ENCODE assay signal across 8 mouse cellular contexts in the genomic region with DNA sequence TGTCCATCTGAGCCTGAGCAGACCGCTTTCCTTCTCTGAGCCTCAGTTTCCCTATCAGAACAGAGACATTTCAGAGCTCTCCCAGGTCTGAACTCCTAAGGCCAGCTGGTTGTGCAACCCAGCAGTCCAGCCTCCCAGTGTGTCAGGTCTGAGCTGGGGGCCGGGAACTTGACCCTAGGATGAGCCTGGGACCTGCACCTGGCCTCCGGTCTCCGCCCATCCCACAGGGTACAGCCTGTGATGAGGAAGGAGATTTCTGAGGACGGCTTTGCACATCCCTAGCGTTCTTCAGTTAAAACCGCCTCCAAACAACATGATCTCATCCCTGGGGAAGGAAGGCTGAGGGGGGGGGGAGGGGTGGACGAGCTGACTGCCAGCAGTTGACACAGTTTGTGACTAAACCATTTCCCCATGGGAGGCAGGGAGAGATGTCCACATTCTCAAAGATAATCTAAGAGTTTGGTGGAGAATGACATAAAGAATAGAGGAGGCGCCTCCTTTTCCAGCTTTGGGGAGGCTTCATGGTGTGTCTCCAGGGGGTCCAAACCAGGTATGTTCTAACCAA. TPM values are rescaled to one million over a fixed set of nuclear protein-coding genes. Genes with fewer than 3 reads are reported as not detected.
DNase-seq lines count a peak whose midpoint lies in the region; ATAC-seq and TF ChIP-seq lines count a peak whose summit lies in the region.

No protein-coding gene starts in this region.

- ATAC-seq in kidney, embryonic 16.5 days (ENCODE audit: low FRiP score, low TSS enrichment): 0 out of 2 replicates have a peak, but pooled peaks have one; percentile 9
- peak; percentile 39; the same call in 1 of the 2 replicates for ATAC-seq in embryonic facial prominence, embryonic 12.5 days (ENCODE audit: insufficient number of reproducible peaks, insufficient read depth, low FRiP score, low TSS enrichment)
- 0 out of 2 replicates have a peak, but pooled peaks have one; percentile 35 for ATAC-seq in limb, embryonic 15.5 days (ENCODE audit: insufficient number of reproducible peaks, low FRiP score, low TSS enrichment, low read depth)

- no peak for DNase-seq in kidney, adult 8-10 months
- no peak for DNase-seq in ES-E14 (ENCODE audit: low read depth, low spot score)
- no peak for DNase-seq in adrenal gland, postnatal 25 days
- DNase-seq in thymus, postnatal 4 days: no peak
- no peak for DNase-seq in thymus, postnatal 36 days

- 45% methylated on average over 9 of the region's 9 CpGs for WGBS in kidney, embryonic 16.5 days
- 38% methylated on average over 9 of the region's 9 CpGs for WGBS in embryonic facial prominence, embryonic 12.5 days
- 51% methylated on average over 9 of the region's 9 CpGs for WGBS in limb, embryonic 15.5 days

- no peak overlapping the region for H3K4me3 ChIP-seq in kidney, embryonic 16.5 days (ENCODE audit: low read length)
- H3K4me3 ChIP-seq in ES-E14 (ENCODE audit: insufficient read depth in 1 of 2, low read depth in 1 of 2, low read length in 2 of 2, poor library complexity in 1 of 2, severe bottlenecking in 1 of 2): peak overlapping the region; percentile 56 to 60
- H3K4me3 ChIP-seq in embryonic facial prominence, embryonic 12.5 days: no peak overlapping the region
- no peak overlapping the region for H3K4me3 ChIP-seq in limb, embryonic 15.5 days

- no peaks in the 10 kb centered on the region for H3K36me3 ChIP-seq in kidney, embryonic 16.5 days (ENCODE audit: insufficient read depth, low read length)
- no peaks in the 10 kb centered on the region for H3K36me3 ChIP-seq in ES-E14 (ENCODE audit: control insufficient read depth, insufficient read depth, low read length, poor library complexity, severe bottlenecking)
- H3K36me3 ChIP-seq in embryonic facial prominence, embryonic 12.5 days: no peaks in the 10 kb centered on the region
- no peaks in the 10 kb centered on the region for H3K36me3 ChIP-seq in limb, embryonic 15.5 days

- no peak overlapping the region for H3K4me2 ChIP-seq in kidney, embryonic 16.5 days (replicated peaks; ENCODE audit: low read depth, low read length)
- H3K4me2 ChIP-seq in embryonic facial prominence, embryonic 12.5 days (replicated peaks): peak overlapping the region; percentile 23; the same call in 1 of the 2 replicates
- no peak overlapping the region for H3K4me2 ChIP-seq in limb, embryonic 15.5 days

- no peak overlapping the region for H3K9ac ChIP-seq in kidney, embryonic 16.5 days (replicated peaks; ENCODE audit: low read length)
- H3K9ac ChIP-seq in ES-E14 (ENCODE audit: insufficient read depth, low read depth, low read length, poor library complexity, severe bottlenecking): peak overlapping the region; percentile 29
- no peak overlapping the region for H3K9ac ChIP-seq in embryonic facial prominence, embryonic 12.5 days
- no peak overlapping the region for H3K9ac ChIP-seq in limb, embryonic 15.5 days

- no peaks in the 10 kb centered on the region for H3K27me3 ChIP-seq in kidney, embryonic 16.5 days (ENCODE audit: insufficient read depth, low read length)
- H3K27me3 ChIP-seq in embryonic facial prominence, embryonic 12.5 days: no peaks in the 10 kb centered on the region
- no peaks in the 10 kb centered on the region for H3K27me3 ChIP-seq in limb, embryonic 15.5 days

- H3K9me3 ChIP-seq in kidney, embryonic 16.5 days (ENCODE audit: low read length): no peaks in the 10 kb centered on the region
- H3K9me3 ChIP-seq in ES-E14 (ENCODE audit: control insufficient read depth, insufficient read depth, low read depth, low read length): no peaks in the 10 kb centered on the region
- H3K9me3 ChIP-seq in embryonic facial prominence, embryonic 12.5 days: no peaks in the 10 kb centered on the region
- H3K9me3 ChIP-seq in limb, embryonic 15.5 days: no peaks in the 10 kb centered on the region

- H3K4me1 ChIP-seq in kidney, embryonic 16.5 days (ENCODE audit: insufficient read depth, low read length): peaks cover 25% of the 10 kb centered on the region
- peaks cover 6 to 13% of the 10 kb centered on the region in 2 experiments for H3K4me1 ChIP-seq in ES-E14 (ENCODE audit: control insufficient read depth in 2 of 2, insufficient read depth in 2 of 2, low read length in 2 of 2, poor library complexity in 1 of 2)
- H3K4me1 ChIP-seq in embryonic facial prominence, embryonic 12.5 days: peaks cover 31% of the 10 kb centered on the region
- H3K4me1 ChIP-seq in limb, embryonic 15.5 days: peaks cover 23% of the 10 kb centered on the region

- H3K27ac ChIP-seq in kidney, embryonic 16.5 days (ENCODE audit: low read length): no peak overlapping the region
- peak overlapping the region; percentile 38 for H3K27ac ChIP-seq in ES-E14 (ENCODE audit: insufficient read depth, low read depth, low read length, poor library complexity, severe bottlenecking)
- peak overlapping the region; percentile 61 for H3K27ac ChIP-seq in embryonic facial prominence, embryonic 12.5 days
- 0 out of 2 replicates have a peak overlapping the region, but pooled peaks have one; percentile 33 for H3K27ac ChIP-seq in limb, embryonic 15.5 days

- in situ Hi-C loops in ES-E14 (cut with MboI; ENCODE audit: low sequenced_read_pairs in 2 of 2, unreplicated experiment in 2 of 2): loop anchor here (10.0 kb wide), 2 partner anchors 126 to 136 kb away; no protein-coding TSS in a partner anchor

TF ChIP-seq in ES-E14, 5 proteins besides CTCF, POLR2A, EP300 and RAD21:
- no peak for TF ChIP-seq CHD2 (IDR thresholded peaks at IDR 0.05; ENCODE audit: low read depth, low read length)
- TF ChIP-seq MAFK (IDR thresholded peaks at IDR 0.05; ENCODE audit: insufficient read depth, low read depth, low read length): no peak
- no peak for TF ChIP-seq HCFC1 (IDR thresholded peaks at IDR 0.05; ENCODE audit: borderline replicate concordance, insufficient read depth, low read length)
- TF ChIP-seq ZNF384 (IDR thresholded peaks at IDR 0.05; ENCODE audit: low read depth, low read length): no peak
- TF ChIP-seq ZC3H11A (IDR thresholded peaks at IDR 0.05; ENCODE audit: borderline replicate concordance, low read depth, low read length): no peak

RNA-seq across cellular contexts. Expression of a gene that starts 16.2 kb away (rescaled TPM):
- 11.8 TPM in 2 replicates for polyA plus RNA-seq in kidney, embryonic 16.5 days (2015; fragmentation: Nextera tagmentation; extraction: Ambion mirVana)
- 15.3 and 15.9 TPM in 2 replicates for total RNA-seq in ES-E14 (2012; rRNA removed)
- polyA plus RNA-seq in embryonic facial prominence, embryonic 12.5 days (2016; fragmentation: Nextera tagmentation; extraction: Ambion mirVana): 7.2 and 7.6 TPM in 2 replicates
- polyA plus RNA-seq in limb, embryonic 15.5 days (2015; fragmentation: Nextera tagmentation; extraction: Ambion mirVana): 8.5 and 9.1 TPM in 2 replicates
- total RNA-seq in adrenal gland, postnatal 25 days (2021): 49.2 and 51.7 TPM in 2 replicates

Comparison
In these comparisons a context has a peak if more than half of its experiments do, and no peak if none do; other contexts are left out.
1. H3K4me3 ChIP-seq: peak in ES-E14 (2 of 2); none in kidney, embryonic 16.5 days (single experiment), embryonic facial prominence, embryonic 12.5 days (single experiment) and limb, embryonic 15.5 days (single experiment).
2. Peak in every context shown above with its lines, with median percentiles within 50 percentile points of each other: ATAC-seq.